Mouse (Mus musculus) kidney, adult 2 months (tissue): Measurements from ENCODE around the gene Celsr3.

ENCODE experiments used
- CTCF ChIP-seq: fragments of 200-500 bp; conservative IDR thresholded peaks from 2 replicates; pipeline ENCODE4 v1.5.1; 2011; ENCODE audit warnings: low read depth, mild to moderate bottlenecking, control low read depth, low read length, moderate library complexity, mixed read lengths; ENCODE audit not compliant: insufficient read depth, insufficient read length
- POLR2A ChIP-seq: fragments of 200-500 bp; IDR thresholded peaks from one replicate; pipeline ENCODE4 v1.6.1; 2011; ENCODE audit warnings: low read depth, low read length, control low read depth

DNA sequence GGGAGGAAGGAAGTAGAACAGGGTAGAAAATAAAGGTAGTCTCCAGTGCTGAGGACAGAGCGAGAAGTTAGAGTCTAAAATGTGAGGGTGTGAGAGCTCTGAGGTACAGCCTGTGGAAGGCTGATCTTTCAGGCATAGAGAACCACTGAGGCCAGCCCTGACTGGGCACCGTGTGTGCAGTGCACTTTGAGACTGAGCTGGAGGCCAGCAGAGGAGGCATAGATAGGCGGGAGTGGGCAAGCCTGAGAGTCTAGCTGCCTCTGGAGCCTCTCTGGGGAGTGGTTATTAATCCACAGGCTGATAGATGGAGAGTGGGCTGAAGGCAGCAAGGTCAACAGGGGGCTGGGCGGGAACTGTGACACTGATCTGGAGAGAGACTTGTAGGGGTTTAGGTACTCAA, 44.2 kb upstream of the Celsr3 start:
- TF ChIP-seq POLR2A (no peak), CTCF (no peak)
